Mouse (Mus musculus): ENCODE results near the gene Psd. TPM values are rescaled to one million over a fixed set of nuclear protein-coding genes. Genes with fewer than 3 reads are reported as not detected.

The Psd gene
- polyA plus RNA-seq, 1 experiment from 2014 or later = 146 TPM

GRCm38 (mm10) chr19:46324366-46324765, 2.6 kb downstream of the Psd start:
- Histone ChIP-seq H3K36me3 (ENCODE audit: control insufficient read depth, insufficient read depth, low read length) (no peaks in the 10 kb centered on the region), H3K4me2 (ENCODE audit: low read length) (peak overlapping the region; percentile 98), H3K9ac (ENCODE audit: low read depth, low read length) (peak overlapping the region; percentile 85; the same call in 1 of the 2 replicates), H3K27me3 (ENCODE audit: control insufficient read depth, insufficient read depth, low read depth, low read length) (no peaks in the 10 kb centered on the region), H3K27ac (ENCODE audit: low read length) (no peak overlapping the region), H3K4me3 (ENCODE audit: low read depth, low read length) (no peak overlapping the region), H3K9me3 (replicated peaks; ENCODE audit: control insufficient read depth, low read length, poor library complexity, severe bottlenecking) (no peaks in the 10 kb centered on the region), H3K4me1 (ENCODE audit: control insufficient read depth, insufficient read depth, low read length) (peaks cover 69% of the 10 kb centered on the region)
- WGBS = 79% methylated on average over 11 of the region's 11 CpGs
- no peak for ATAC-seq

- H3K4me2 ChIP-seq (ENCODE audit: low read length) = peak overlapping the region; percentile 17; the same call in 1 of the 2 replicates
- H3K4me1 ChIP-seq (ENCODE audit: control insufficient read depth, insufficient read depth, low read length) = peaks cover 72% of the 10 kb centered on the region
- no peak overlapping the region for H3K4me3 ChIP-seq (ENCODE audit: low read depth, low read length)
- no peak for ATAC-seq
- 75% methylated on average over 5 of the region's 5 CpGs for WGBS
- no peaks in the 10 kb centered on the region for H3K9me3 ChIP-seq (replicated peaks; ENCODE audit: control insufficient read depth, low read length, poor library complexity, severe bottlenecking)
- no peaks in the 10 kb centered on the region for H3K36me3 ChIP-seq (ENCODE audit: control insufficient read depth, insufficient read depth, low read length)
- H3K27me3 ChIP-seq (ENCODE audit: control insufficient read depth, insufficient read depth, low read depth, low read length) = no peaks in the 10 kb centered on the region; the same call in 1 of the 2 replicates
- H3K27ac ChIP-seq (ENCODE audit: low read length) = no peak overlapping the region
- no peak overlapping the region for H3K9ac ChIP-seq (ENCODE audit: low read depth, low read length)
Observed at GRCm38 (mm10) chr19:46323716-46324115, 3.2 kb downstream of the Psd start.

- no peak for ATAC-seq
- Histone ChIP-seq H3K9me3 (replicated peaks; ENCODE audit: control insufficient read depth, low read length, poor library complexity, severe bottlenecking) (no peaks in the 10 kb centered on the region), H3K27me3 (ENCODE audit: control insufficient read depth, insufficient read depth, low read depth, low read length) (no peaks in the 10 kb centered on the region; the same call in 1 of the 2 replicates), H3K4me2 (ENCODE audit: low read length) (peak overlapping the region; percentile 46), H3K4me1 (ENCODE audit: control insufficient read depth, insufficient read depth, low read length) (peaks cover 78% of the 10 kb centered on the region), H3K9ac (ENCODE audit: low read depth, low read length) (peak overlapping the region; percentile 43), H3K36me3 (ENCODE audit: control insufficient read depth, insufficient read depth, low read length) (no peaks in the 10 kb centered on the region), H3K4me3 (ENCODE audit: low read depth, low read length) (no peak overlapping the region), H3K27ac (ENCODE audit: low read length) (peak overlapping the region; percentile 74; the same call in 1 of the 2 replicates)
- WGBS = 77% methylated on average over 13 of the region's 13 CpGs
Observed at GRCm38 (mm10) chr19:46322996-46323572, 3.9 kb downstream of the Psd start.

DNA sequence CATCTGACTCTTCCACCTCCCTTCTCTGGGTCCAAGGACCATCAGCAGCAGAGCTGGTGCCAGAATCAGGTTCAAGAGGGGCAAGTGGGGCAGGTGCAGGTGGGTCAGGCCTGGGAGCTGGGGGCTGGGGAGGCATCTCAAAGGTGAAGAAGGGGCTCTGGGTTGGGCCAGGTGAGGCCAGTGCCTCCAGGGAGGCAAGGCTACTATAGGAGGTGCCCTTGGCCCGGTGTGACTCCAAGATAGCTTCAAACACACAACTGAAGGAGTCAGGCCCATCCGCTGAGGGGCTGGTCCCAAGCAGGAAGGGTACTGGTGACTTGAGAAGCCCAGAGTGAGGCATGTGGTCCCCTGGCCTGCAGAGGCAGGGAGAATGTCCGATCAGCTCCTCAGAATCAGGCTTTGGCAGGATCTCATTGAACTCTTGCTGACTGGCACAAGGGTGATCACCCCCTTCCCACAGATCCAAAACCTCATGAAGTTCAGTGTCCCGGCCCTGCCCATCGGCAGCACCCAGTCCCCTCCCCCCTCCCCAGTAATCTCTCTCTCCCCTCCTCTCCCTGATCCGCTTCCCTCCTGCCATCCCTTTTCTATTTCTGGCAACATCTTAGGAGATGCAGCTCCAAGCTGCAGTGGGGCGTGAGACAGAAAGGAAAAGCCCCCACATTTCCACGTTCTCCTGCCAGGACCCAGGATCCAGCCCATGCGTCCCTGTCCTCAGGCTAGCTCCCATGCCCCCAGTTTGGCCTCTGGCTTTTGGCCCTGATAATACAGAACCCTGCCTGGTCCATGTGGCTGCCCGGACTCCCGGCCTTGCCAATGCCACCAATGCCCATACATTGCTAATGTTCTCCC, 4.6 kb downstream of the Psd start:
- no peaks in the 10 kb centered on the region for H3K9me3 ChIP-seq (replicated peaks; ENCODE audit: control insufficient read depth, low read length, poor library complexity, severe bottlenecking)
- H3K9ac ChIP-seq (ENCODE audit: low read depth, low read length) = peak overlapping the region; percentile 43
- no peaks in the 10 kb centered on the region for H3K36me3 ChIP-seq (ENCODE audit: control insufficient read depth, insufficient read depth, low read length)
- WGBS = 56% methylated on average over 11 of the region's 11 CpGs
- peaks cover 76% of the 10 kb centered on the region for H3K4me1 ChIP-seq (ENCODE audit: control insufficient read depth, insufficient read depth, low read length)
- peak overlapping the region; percentile 46 for H3K4me2 ChIP-seq (ENCODE audit: low read length)
- ATAC-seq = no peak
- H3K27me3 ChIP-seq (ENCODE audit: control insufficient read depth, insufficient read depth, low read depth, low read length) = no peaks in the 10 kb centered on the region; the same call in none of the 2 replicates
- H3K27ac ChIP-seq (ENCODE audit: low read length) = peak overlapping the region; percentile 74
- H3K4me3 ChIP-seq (ENCODE audit: low read depth, low read length) = no peak overlapping the region

DNA sequence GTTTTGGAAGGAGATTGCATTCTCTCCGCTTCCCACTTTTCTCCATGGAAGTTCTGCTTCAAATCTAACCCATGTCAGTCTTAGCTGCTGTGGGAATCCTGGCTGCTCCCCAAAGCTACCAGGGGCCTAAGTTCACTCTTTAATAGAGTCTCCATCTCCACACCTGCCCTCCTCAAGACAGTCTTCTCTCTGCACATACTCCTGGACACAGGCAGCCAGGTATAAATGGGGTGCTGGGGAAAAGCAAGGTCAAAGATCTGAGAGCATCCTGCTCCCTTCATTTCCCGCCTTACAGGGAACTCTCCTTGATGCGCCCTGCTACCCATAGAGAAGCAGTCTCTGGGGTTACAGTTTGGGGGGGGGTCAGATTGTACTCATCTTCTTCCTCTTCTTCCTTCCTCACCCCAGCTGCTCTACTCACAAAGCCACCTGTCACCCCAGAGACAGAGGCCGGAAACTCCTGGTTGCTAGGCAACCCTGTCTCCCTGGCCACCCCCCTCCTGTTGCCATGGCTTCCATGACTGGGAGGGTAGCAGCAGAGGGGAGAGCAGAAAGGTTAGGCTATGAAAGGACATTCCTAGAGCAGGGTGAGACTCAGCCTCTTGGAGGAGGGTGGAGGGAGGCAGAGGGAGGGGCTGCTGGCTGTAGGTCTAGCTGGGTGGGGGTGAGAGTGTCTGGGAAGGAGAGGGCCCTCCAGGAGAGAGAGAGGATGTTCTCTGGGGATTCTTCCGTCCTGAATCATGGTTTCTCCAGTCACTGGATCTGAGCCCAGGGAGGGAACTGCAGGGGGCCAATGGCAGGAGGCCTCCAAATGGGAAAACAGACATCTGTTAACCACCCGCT, 5.6 kb downstream of the Psd start:
- Histone ChIP-seq H3K4me1 (ENCODE audit: control insufficient read depth, insufficient read depth, low read length) (peaks cover 83% of the 10 kb centered on the region), H3K4me2 (ENCODE audit: low read length) (peak overlapping the region; percentile 46), H3K27ac (ENCODE audit: low read length) (peak overlapping the region; percentile 74), H3K4me3 (ENCODE audit: low read depth, low read length) (no peak overlapping the region), H3K9ac (ENCODE audit: low read depth, low read length) (no peak overlapping the region), H3K27me3 (ENCODE audit: control insufficient read depth, insufficient read depth, low read depth, low read length) (peaks cover 4% of the 10 kb centered on the region), H3K36me3 (ENCODE audit: control insufficient read depth, insufficient read depth, low read length) (no peaks in the 10 kb centered on the region), H3K9me3 (replicated peaks; ENCODE audit: control insufficient read depth, low read length, poor library complexity, severe bottlenecking) (no peaks in the 10 kb centered on the region)
- WGBS = 21% methylated on average over 6 of the region's 6 CpGs
- peak; percentile 54 for ATAC-seq

DNA sequence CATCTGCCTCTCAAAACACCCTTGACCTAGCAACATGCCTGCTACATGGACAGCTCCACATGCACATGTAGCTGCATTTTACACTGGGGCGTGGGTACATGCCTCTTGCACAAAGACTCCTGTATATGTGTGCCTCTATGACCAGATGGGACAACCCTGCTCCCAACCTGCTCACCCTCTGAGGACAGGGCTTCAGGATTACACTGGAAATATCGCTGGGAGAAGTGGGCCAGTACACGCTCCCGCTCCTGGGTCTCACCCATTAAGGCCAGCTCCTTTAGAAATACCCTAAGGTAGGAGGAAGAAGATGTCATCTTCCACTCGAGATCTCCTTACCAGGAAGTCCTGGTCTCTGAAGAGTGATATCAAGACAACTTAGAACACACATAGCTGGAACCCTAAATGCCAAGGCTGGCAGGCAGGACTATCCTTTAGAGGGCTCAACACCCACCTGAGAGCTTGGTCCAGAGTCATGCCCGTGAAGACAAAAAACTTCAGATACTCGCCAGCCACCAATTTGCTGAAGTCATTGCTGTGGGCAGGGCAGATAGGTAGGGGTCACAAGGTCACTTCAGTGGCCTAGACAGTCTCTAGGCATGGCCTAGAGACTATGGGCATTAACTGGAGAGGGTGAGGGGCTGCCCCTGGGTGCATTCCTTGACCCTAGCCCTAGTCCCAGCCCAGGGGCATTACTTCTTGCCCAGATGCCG, 6.7 kb downstream of the Psd start:
- Histone ChIP-seq H3K4me2 (ENCODE audit: low read length) (no peak overlapping the region), H3K9ac (ENCODE audit: low read depth, low read length) (no peak overlapping the region), H3K4me3 (ENCODE audit: low read depth, low read length) (no peak overlapping the region), H3K36me3 (ENCODE audit: control insufficient read depth, insufficient read depth, low read length) (no peaks in the 10 kb centered on the region), H3K9me3 (replicated peaks; ENCODE audit: control insufficient read depth, low read length, poor library complexity, severe bottlenecking) (no peaks in the 10 kb centered on the region), H3K27me3 (ENCODE audit: control insufficient read depth, insufficient read depth, low read depth, low read length) (peaks cover 8% of the 10 kb centered on the region), H3K27ac (ENCODE audit: low read length) (0 out of 2 replicates have a peak overlapping the region, but pooled peaks have one; percentile 35), H3K4me1 (ENCODE audit: control insufficient read depth, insufficient read depth, low read length) (peaks cover 88% of the 10 kb centered on the region)
- 89% methylated on average over 8 of the region's 8 CpGs for WGBS
- no peak for ATAC-seq

DNA sequence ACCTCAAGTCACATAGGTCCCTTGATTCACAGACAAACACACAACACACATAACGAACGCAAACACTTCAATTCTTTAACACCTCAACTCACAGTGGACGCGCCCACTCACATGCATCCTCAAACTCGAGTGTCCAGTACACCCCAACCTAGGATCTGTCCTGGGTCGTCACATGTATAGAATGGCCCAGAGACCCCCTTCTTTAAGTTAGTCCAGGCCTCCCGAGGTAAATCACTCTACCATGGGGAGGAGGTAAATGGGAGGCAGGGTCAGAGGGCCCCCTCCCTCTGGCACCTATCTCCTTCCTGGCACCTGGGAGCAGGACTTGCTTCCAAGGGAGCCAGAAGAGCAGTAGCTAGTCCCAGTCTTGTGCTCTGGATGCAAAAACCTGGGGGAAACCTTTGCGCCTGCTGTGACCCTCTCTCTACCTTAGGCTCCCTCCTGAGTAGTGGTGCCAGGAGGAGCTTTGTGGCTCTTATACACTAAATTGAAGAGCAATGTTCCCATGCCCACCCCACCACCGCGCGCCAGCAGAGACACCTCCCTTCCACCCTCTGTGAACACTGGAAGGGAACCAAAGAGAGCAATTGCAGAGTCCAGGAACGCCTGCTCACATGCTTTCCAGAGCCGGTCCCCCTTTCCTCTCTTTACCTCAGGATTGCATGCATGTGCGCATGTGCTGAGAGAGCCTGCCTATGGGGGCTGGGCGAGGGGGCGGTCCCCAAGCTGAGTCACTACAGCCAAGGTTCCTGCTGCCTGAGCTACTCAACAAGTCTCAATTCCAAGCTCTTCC, 8.2 kb downstream of the Psd start:
- Histone ChIP-seq H3K27me3 (ENCODE audit: control insufficient read depth, insufficient read depth, low read depth, low read length) (peaks cover 21% of the 10 kb centered on the region), H3K27ac (ENCODE audit: low read length) (peak overlapping the region; percentile 81), H3K4me3 (ENCODE audit: low read depth, low read length) (peak overlapping the region; percentile 65), H3K36me3 (ENCODE audit: control insufficient read depth, insufficient read depth, low read length) (no peaks in the 10 kb centered on the region), H3K9me3 (replicated peaks; ENCODE audit: control insufficient read depth, low read length, poor library complexity, severe bottlenecking) (no peaks in the 10 kb centered on the region), H3K4me1 (ENCODE audit: control insufficient read depth, insufficient read depth, low read length) (peaks cover 74% of the 10 kb centered on the region), H3K4me2 (ENCODE audit: low read length) (peak overlapping the region; percentile 80), H3K9ac (ENCODE audit: low read depth, low read length) (peak overlapping the region; percentile 86)
- peak; percentile 39 for ATAC-seq
- 11% methylated on average over 16 of the region's 16 CpGs for WGBS

- Histone ChIP-seq H3K36me3 (ENCODE audit: control insufficient read depth, insufficient read depth, low read length) (peaks cover 4% of the 10 kb centered on the region), H3K4me3 (ENCODE audit: low read depth, low read length) (peak overlapping the region; percentile 65), H3K9ac (ENCODE audit: low read depth, low read length) (peak overlapping the region; percentile 86), H3K4me1 (ENCODE audit: control insufficient read depth, insufficient read depth, low read length) (peaks cover 67% of the 10 kb centered on the region), H3K4me2 (ENCODE audit: low read length) (peak overlapping the region; percentile 80), H3K9me3 (replicated peaks; ENCODE audit: control insufficient read depth, low read length, poor library complexity, severe bottlenecking) (no peaks in the 10 kb centered on the region), H3K27ac (ENCODE audit: low read length) (peak overlapping the region; percentile 81), H3K27me3 (ENCODE audit: control insufficient read depth, insufficient read depth, low read depth, low read length) (peaks cover 21% of the 10 kb centered on the region)
- 2% methylated on average over 39 of the region's 42 CpGs for WGBS
- ATAC-seq = peak; percentile 12; the same call in 1 of the 2 replicates
Observed at GRCm38 (mm10) chr19:46318031-46318471, 8.9 kb downstream of the Psd start.
